Mouse (Mus musculus) forebrain, embryonic 10.5 days (tissue): ENCODE measurements around the gene Fbxl15. TPM values are rescaled to one million over a fixed set of nuclear protein-coding genes. Genes with fewer than 3 reads are reported as not detected.

Experiments used
- DNase-seq: peaks from one replicate; pipeline ENCODE4 v3.0.0-alpha.2; 2017; ENCODE audit warnings: low spot score; ENCODE audit errors: extremely low spot score
- H3K27ac ChIP-seq: fragments of 300-500 bp; sonication (generic); 2 replicates; pipeline ENCODE4 v1.5.1; 2016; ENCODE audit warnings: mild to moderate bottlenecking
- H3K27me3 ChIP-seq: fragments of 300-500 bp; sonication (generic); 2 replicates; pipeline ENCODE4 v1.6.1; 2016; ENCODE audit warnings: mild to moderate bottlenecking; ENCODE audit not compliant: poor library complexity, severe bottlenecking
- H3K36me3 ChIP-seq: fragments of 300-500 bp; sonication (generic); replicated peaks from 2 replicates; pipeline ENCODE4 v1.6.1; 2016; ENCODE audit warnings: mild to moderate bottlenecking, moderate library complexity
- H3K4me1 ChIP-seq: fragments of 300-500 bp; sonication (generic); 2 replicates; pipeline ENCODE4 v1.6.1; 2016
- H3K4me3 ChIP-seq: fragments of 300-500 bp; sonication (generic); 2 replicates; pipeline ENCODE4 v1.5.1; 2016; ENCODE audit warnings: mild to moderate bottlenecking, moderate library complexity
- H3K9me3 ChIP-seq: fragments of 300-500 bp; sonication (generic); 2 replicates; pipeline ENCODE4 v1.6.1; 2016; ENCODE audit warnings: mild to moderate bottlenecking, moderate library complexity
- WGBS: fragments of 180-500 bp; shearing (Covaris S2); methylation state at CpG from one replicate; pipeline ENCODE4 v1.1.7; 2016; 5-methylcytosine and 5-hydroxymethylcytosine counted together
- polyA plus RNA-seq: library from polyadenylated mRNA; unstranded; fragments of >200 nt; fragmentation: Nextera tagmentation; extraction: Ambion mirVana; gene quantifications from 2 replicates; pipeline ENCODE4 v1.2.1, GENCODE M21; 2016

The Fbxl15 gene
- polyA plus RNA-seq, 1 experiment from 2014 or later, result 18.0 TPM

- Histone ChIP-seq H3K27ac (no peak overlapping the region; the same call in 1 of the 2 replicates), H3K36me3 (no peaks in the 10 kb centered on the region), H3K27me3 (peaks cover 41% of the 10 kb centered on the region), H3K4me3 (peak overlapping the region; percentile 63), H3K9me3 (no peaks in the 10 kb centered on the region), H3K4me1 (peaks cover 36% of the 10 kb centered on the region)
- DNase-seq, result no peak
- WGBS, result 60% methylated on average over 18 of the region's 18 CpGs
Measured at GRCm38 (mm10) chr19:46303251-46304215, 24.5 kb upstream of the Fbxl15 start.

- Histone ChIP-seq H3K27ac (peak within 1 kb of the TSS; percentile 81), H3K4me3 (peak within 1 kb of the TSS; percentile 63), H3K27me3 (peaks cover 49% of the 10 kb centered on the region), H3K4me1 (peaks cover 43% of the 10 kb centered on the region), H3K9me3 (no peaks in the 10 kb centered on the region), H3K36me3 (no peaks in the 10 kb centered on the region)
- DNase-seq, result peak; percentile 86
- under 1% methylated on average over 39 of the region's 39 CpGs for WGBS
Measured at GRCm38 (mm10) chr19:46304216-46304841, 23.7 kb upstream of the Fbxl15 start, which contains the start of gene Nfkb2. Gene Nfkb2, plus strand, starts transcription at chr19:46304320.

- H3K4me1 ChIP-seq, result peaks cover 43% of the 10 kb centered on the region
- peaks cover 3% of the 10 kb centered on the region; the same call in 1 of the 2 replicates for H3K36me3 ChIP-seq
- H3K27me3 ChIP-seq, result peaks cover 55% of the 10 kb centered on the region
- WGBS, result under 1% methylated on average over 34 of the region's 34 CpGs
- H3K4me3 ChIP-seq, result peak overlapping the region; percentile 63
- no peak for DNase-seq
- H3K27ac ChIP-seq, result peak overlapping the region; percentile 81
- H3K9me3 ChIP-seq, result no peaks in the 10 kb centered on the region
Measured at GRCm38 (mm10) chr19:46304908-46305333, 23.1 kb upstream of the Fbxl15 start.

- Histone ChIP-seq H3K9me3 (no peaks in the 10 kb centered on the region), H3K4me3 (peak overlapping the region; percentile 63), H3K36me3 (peaks cover 10% of the 10 kb centered on the region; the same call in 1 of the 2 replicates), H3K4me1 (peaks cover 43% of the 10 kb centered on the region), H3K27ac (peak overlapping the region; percentile 81), H3K27me3 (peaks cover 62% of the 10 kb centered on the region)
- WGBS, result under 1% methylated on average over 43 of the region's 43 CpGs
- peak; percentile 83 for DNase-seq
Measured at GRCm38 (mm10) chr19:46305432-46306267, 22.3 kb upstream of the Fbxl15 start.

GRCm38 (mm10) chr19:46306268-46306610 lies 21.7 kb upstream of the Fbxl15 start:
- H3K9me3 ChIP-seq, result no peaks in the 10 kb centered on the region
- no peak for DNase-seq
- peaks cover 68% of the 10 kb centered on the region for H3K27me3 ChIP-seq
- H3K27ac ChIP-seq, result peak overlapping the region; percentile 81; the same call in 1 of the 2 replicates
- peaks cover 16% of the 10 kb centered on the region; the same call in 1 of the 2 replicates for H3K36me3 ChIP-seq
- WGBS, result 54% methylated on average over 5 of the region's 5 CpGs
- peaks cover 43% of the 10 kb centered on the region for H3K4me1 ChIP-seq
- H3K4me3 ChIP-seq, result peak overlapping the region; percentile 63

- no peaks in the 10 kb centered on the region for H3K9me3 ChIP-seq
- peaks cover 22% of the 10 kb centered on the region; the same call in 1 of the 2 replicates for H3K36me3 ChIP-seq
- H3K4me1 ChIP-seq, result peaks cover 43% of the 10 kb centered on the region
- 90% methylated on average over 9 of the region's 9 CpGs for WGBS
- peaks cover 74% of the 10 kb centered on the region for H3K27me3 ChIP-seq
- no peak overlapping the region for H3K4me3 ChIP-seq
- no peak overlapping the region for H3K27ac ChIP-seq
- no peak for DNase-seq
Measured at GRCm38 (mm10) chr19:46306751-46307289, 21.2 kb upstream of the Fbxl15 start.

GRCm38 (mm10) chr19:46307781-46308180 lies 20.2 kb upstream of the Fbxl15 start:
- 77% methylated on average over 16 of the region's 16 CpGs for WGBS
- peaks cover 78% of the 10 kb centered on the region for H3K27me3 ChIP-seq

GRCm38 (mm10) chr19:46308303-46308702 lies 19.7 kb upstream of the Fbxl15 start:
- Histone ChIP-seq H3K27me3 (peaks cover 80% of the 10 kb centered on the region), H3K27ac (no peak overlapping the region), H3K36me3 (peaks cover 23% of the 10 kb centered on the region; the same call in 1 of the 2 replicates), H3K4me3 (peak overlapping the region; percentile 53), H3K4me1 (peaks cover 43% of the 10 kb centered on the region), H3K9me3 (no peaks in the 10 kb centered on the region)
- WGBS, result 48% methylated on average over 16 of the region's 16 CpGs
- DNase-seq, result no peak

More at GRCm38 (mm10) chr19:46307781-46308180, 20.2 kb upstream of the Fbxl15 start:
- no peak overlapping the region for H3K4me3 ChIP-seq
- H3K4me1 ChIP-seq, result peaks cover 43% of the 10 kb centered on the region
- no peak for DNase-seq
- peaks cover 23% of the 10 kb centered on the region; the same call in 1 of the 2 replicates for H3K36me3 ChIP-seq
- H3K9me3 ChIP-seq, result no peaks in the 10 kb centered on the region
- H3K27ac ChIP-seq, result no peak overlapping the region

- DNase-seq, result peak; percentile 84
- H3K9me3 ChIP-seq, result no peaks in the 10 kb centered on the region
- H3K36me3 ChIP-seq, result peaks cover 23% of the 10 kb centered on the region; the same call in 1 of the 2 replicates
- WGBS, result 2% methylated on average over 47 of the region's 47 CpGs
- peak overlapping the region; percentile 53 for H3K4me3 ChIP-seq
- peak overlapping the region; percentile 67 for H3K27ac ChIP-seq
- H3K27me3 ChIP-seq, result peaks cover 80% of the 10 kb centered on the region
- H3K4me1 ChIP-seq, result peaks cover 40% of the 10 kb centered on the region
Measured at GRCm38 (mm10) chr19:46308706-46309435, 19.1 kb upstream of the Fbxl15 start.

- H3K4me3 ChIP-seq, result peak overlapping the region; percentile 53; the same call in 1 of the 2 replicates
- H3K4me1 ChIP-seq, result peaks cover 40% of the 10 kb centered on the region
- H3K36me3 ChIP-seq, result peaks cover 23% of the 10 kb centered on the region; the same call in 1 of the 2 replicates
- DNase-seq, result no peak
- H3K27me3 ChIP-seq, result peaks cover 89% of the 10 kb centered on the region
- WGBS, result 79% methylated on average over 21 of the region's 21 CpGs
- no peak overlapping the region for H3K27ac ChIP-seq
- H3K9me3 ChIP-seq, result no peaks in the 10 kb centered on the region
Measured at GRCm38 (mm10) chr19:46309651-46310305, 18.2 kb upstream of the Fbxl15 start.

GRCm38 (mm10) chr19:46310312-46310865 lies 17.6 kb upstream of the Fbxl15 start:
- WGBS, result 92% methylated on average over 12 of the region's 12 CpGs
- Histone ChIP-seq H3K27ac (no peak overlapping the region), H3K4me1 (peaks cover 35% of the 10 kb centered on the region), H3K27me3 (peaks cover 95% of the 10 kb centered on the region), H3K36me3 (peaks cover 23% of the 10 kb centered on the region; the same call in 1 of the 2 replicates), H3K4me3 (no peak overlapping the region), H3K9me3 (no peaks in the 10 kb centered on the region)
- DNase-seq, result no peak
